Mouse (Mus musculus) ovary, postnatal 14 days (tissue): ENCODE data around the gene Slc9a3r2.

Experiments used
- DNase-seq: peaks from one replicate; pipeline ENCODE4 v3.0.0; 2022; ENCODE audit warnings: low spot score

Slc9a3r2 gene

GRCm38 (mm10) chr17:24593992-24594890 is 55.9 kb downstream of the Slc9a3r2 start:
- DNase-seq, result no peak

- DNase-seq, result no peak
Measured at GRCm38 (mm10) chr17:24593248-24593647, 56.9 kb downstream of the Slc9a3r2 start.

GRCm38 (mm10) chr17:24591695-24592094 is 58.4 kb downstream of the Slc9a3r2 start:
- no peak for DNase-seq

GRCm38 (mm10) chr17:24590943-24591342 is 59.2 kb downstream of the Slc9a3r2 start:
- no peak for DNase-seq
